In genomic region chr3:84260024-84260535, GRCm38 (mm10) we compare ENCODE assay signal across 8 mouse cellular contexts. TPM values are rescaled to one million over a fixed set of nuclear protein-coding genes. Genes with fewer than 3 reads are reported as not detected.
DNase-seq lines count a peak whose midpoint lies in the region; ATAC-seq lines count a peak whose summit lies in the region.

No protein-coding gene starts in this region.

- peak; percentile 23 for ATAC-seq in CD4-positive, CD25-positive, alpha-beta regulatory T cell, adult 4 months
- ATAC-seq in common myeloid progenitor, adult 5-6 weeks (replicated peaks; ENCODE audit: low read depth, poor library complexity, severe bottlenecking): peak; percentile 21
- ATAC-seq in inflammation-experienced regulatory T-cells, adult 6 months: peak; percentile 37
- ATAC-seq in midbrain, embryonic 16.5 days: peak; percentile 61

- intact Hi-C loops in heart, postnatal 14 days (cut with DNase I): loop anchor here (5.0 kb wide), 1 partner anchor 68 kb away; no protein-coding TSS in a partner anchor

- H3K4me3 ChIP-seq in heart, embryonic 10.5 days: peak overlapping the region; percentile 79
- H3K4me3 ChIP-seq in midbrain, embryonic 16.5 days (ENCODE audit: low read depth, low read length): peak overlapping the region; percentile 71

- no peak overlapping the region; the same call in 1 of the 2 replicates for H3K27ac ChIP-seq in heart, embryonic 10.5 days
- peak overlapping the region; percentile 90 for H3K27ac ChIP-seq in midbrain, embryonic 16.5 days (ENCODE audit: low read length)

- peaks cover 22% of the 10 kb centered on the region for H3K4me1 ChIP-seq in heart, embryonic 10.5 days
- H3K4me1 ChIP-seq in midbrain, embryonic 16.5 days (ENCODE audit: control insufficient read depth, insufficient read depth, low read length): peaks cover 26% of the 10 kb centered on the region

- H3K36me3 ChIP-seq in heart, embryonic 10.5 days: no peaks in the 10 kb centered on the region
- no peaks in the 10 kb centered on the region for H3K36me3 ChIP-seq in midbrain, embryonic 16.5 days (ENCODE audit: control insufficient read depth, insufficient read depth, low read length)

- no peak for DNase-seq in heart, embryonic 10.5 days (ENCODE audit: low spot score)
- DNase-seq in heart, postnatal 14 days: no peak
- no peak for DNase-seq in urinary bladder, postnatal 36 days (ENCODE audit: low spot score in 2 of 2)
- no peak for DNase-seq in ovary, postnatal 10 days (ENCODE audit: low spot score)

- peaks cover 60% of the 10 kb centered on the region; the same call in 1 of the 2 replicates for H3K27me3 ChIP-seq in heart, embryonic 10.5 days (ENCODE audit: insufficient read depth, poor library complexity, severe bottlenecking)
- no peaks in the 10 kb centered on the region for H3K27me3 ChIP-seq in midbrain, embryonic 16.5 days (ENCODE audit: control insufficient read depth, insufficient read depth, low read depth, low read length)

- H3K9ac ChIP-seq in midbrain, embryonic 16.5 days (ENCODE audit: low read depth, low read length): peak overlapping the region; percentile 93

- H3K4me2 ChIP-seq in midbrain, embryonic 16.5 days (ENCODE audit: low read length): peak overlapping the region; percentile 58

- no peaks in the 10 kb centered on the region for H3K9me3 ChIP-seq in heart, embryonic 10.5 days
- no peaks in the 10 kb centered on the region for H3K9me3 ChIP-seq in midbrain, embryonic 16.5 days (replicated peaks; ENCODE audit: control insufficient read depth, low read length, poor library complexity, severe bottlenecking)

- 3% methylated on average over 6 of the region's 8 CpGs for WGBS in heart, embryonic 10.5 days
- WGBS in midbrain, embryonic 16.5 days: 7% methylated on average over 5 of the region's 8 CpGs

RNA-seq across cellular contexts. Expression of gene Trim2, which starts 46.6 kb away (rescaled TPM):
- polyA plus RNA-seq in heart, embryonic 10.5 days (2016; fragmentation: Nextera tagmentation; extraction: Ambion mirVana): 7.1 and 8.0 TPM in 2 replicates
- 1 to 10 TPM; 6.9 to 8.5 TPM for total RNA-seq in heart, postnatal 14 days (2021)
- polyA plus RNA-seq in CD4-positive, CD25-positive, alpha-beta regulatory T cell, adult 4 months (2017; shearing (Covaris generic)): 1 to 10 TPM; 3.9 to 4.0 TPM
- total RNA-seq in common myeloid progenitor, adult 5-6 weeks (2017): 1.7 and 3.0 TPM in 2 replicates
- polyA plus RNA-seq in inflammation-experienced regulatory T-cells, adult 6 months (2017; shearing (Covaris generic)): 1 to 10 TPM; 3.1 to 5.0 (median 4.8) TPM
- polyA plus RNA-seq in midbrain, embryonic 16.5 days (2015; fragmentation: Nextera tagmentation; extraction: Ambion mirVana): 174 and 182 TPM in 2 replicates

Comparison
In these comparisons a context has a peak if more than half of its experiments do, and no peak if none do; other contexts are left out.
1. RNA of gene Trim2, which starts 46.6 kb away (polyA plus RNA-seq): 174 to 182 TPM in midbrain, embryonic 16.5 days; 7.1 to 8.0 TPM in heart, embryonic 10.5 days, 3.1 to 5.0 TPM in inflammation-experienced regulatory T-cells, adult 6 months and 3.9 to 4.0 TPM in CD4-positive, CD25-positive, alpha-beta regulatory T cell, adult 4 months; every median in the first group is over 10 times any median in the second.
2. Peak in every context shown above with its lines, with median percentiles within 50 percentile points of each other: ATAC-seq.